Mouse (Mus musculus) stomach, embryonic 16.5 days (tissue): ENCODE results near the gene Ttc23. TPM values are rescaled to one million over a fixed set of nuclear protein-coding genes. Genes with fewer than 3 reads are reported as not detected.

ENCODE experiments used
- ATAC-seq: fragments of 200-750 bp; cut with Nextera tagmentation; 2 replicates; pipeline ENCODE4 v1.8.0; 2017; ENCODE audit warnings: moderate number of reproducible peaks, moderate TSS enrichment; ENCODE audit not compliant: insufficient read depth, low FRiP score
- H3K27ac ChIP-seq: fragments of 300-500 bp; sonication (generic); 2 replicates; pipeline ENCODE4 v1.5.1; 2014; ENCODE audit warnings: low read length
- H3K27me3 ChIP-seq: fragments of 300-500 bp; sonication (generic); 2 replicates; pipeline ENCODE4 v1.6.1; 2014; ENCODE audit warnings: low read length, control low read depth, mixed read lengths; ENCODE audit not compliant: control insufficient read depth, insufficient read depth
- H3K36me3 ChIP-seq: fragments of 300-500 bp; sonication (generic); 2 replicates; pipeline ENCODE4 v1.6.1; 2014; ENCODE audit warnings: low read length; ENCODE audit not compliant: control insufficient read depth, insufficient read depth
- H3K4me1 ChIP-seq: fragments of 300-500 bp; sonication (generic); 2 replicates; pipeline ENCODE4 v1.6.1; 2014; ENCODE audit warnings: low read length, control low read depth, mixed read lengths; ENCODE audit not compliant: control insufficient read depth, insufficient read depth
- H3K4me2 ChIP-seq: fragments of 300-500 bp; sonication (generic); 2 replicates; pipeline ENCODE4 v1.6.1; 2014; ENCODE audit warnings: low read depth, low read length, mixed read lengths
- H3K4me3 ChIP-seq: fragments of 300-500 bp; sonication (generic); replicated peaks from 2 replicates; pipeline ENCODE4 v1.5.1; 2014; ENCODE audit warnings: mild to moderate bottlenecking, low read length
- H3K9ac ChIP-seq: fragments of 300-500 bp; sonication (generic); 2 replicates; pipeline ENCODE4 v1.6.1; 2014; ENCODE audit warnings: low read length
- H3K9me3 ChIP-seq: fragments of 300-500 bp; sonication (generic); replicated peaks from 2 replicates; pipeline ENCODE4 v1.6.1; 2016; ENCODE audit warnings: low read length, control low read depth; ENCODE audit not compliant: control insufficient read depth
- WGBS: fragments of 180-500 bp; shearing (Covaris S2); extraction: QIAGEN DNeasy Blood & Tissue Kit; methylation state at CpG from one replicate; pipeline ENCODE4 v1.1.7; 2014; 5-methylcytosine and 5-hydroxymethylcytosine counted together
- polyA plus RNA-seq: library from polyadenylated mRNA; unstranded; fragments of >200 nt; fragmentation: Nextera tagmentation; extraction: Ambion mirVana; gene quantifications from 2 replicates; pipeline ENCODE4 v1.2.1, GENCODE M21; 2015

The Ttc23 gene
- polyA plus RNA-seq, 1 experiment from 2014 or later, result 29.8 TPM

DNA sequence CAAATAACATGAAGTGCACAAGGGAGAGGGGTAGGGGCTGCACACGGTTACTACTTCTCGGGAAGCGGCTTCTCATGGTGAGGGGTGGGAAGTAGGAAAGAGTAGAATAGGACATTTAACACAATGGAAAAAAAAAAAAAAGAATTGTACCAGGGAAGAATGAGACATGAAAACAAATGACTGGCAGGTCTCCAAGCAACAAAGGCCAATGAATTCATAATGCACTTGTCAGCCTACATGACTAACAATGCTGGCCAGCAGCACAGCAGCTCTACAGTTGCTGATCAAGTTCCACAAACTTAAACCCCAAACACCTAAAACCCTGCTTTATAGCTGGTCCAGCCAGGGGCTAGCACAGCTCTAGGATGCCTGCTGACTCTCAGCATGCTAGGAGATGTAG is 8.2 kb upstream of the Ttc23 start:
- Histone ChIP-seq H3K27me3 (no peaks in the 10 kb centered on the region), H3K9ac (no peak overlapping the region), H3K27ac (no peak overlapping the region), H3K4me1 (no peaks in the 10 kb centered on the region; the same call in 1 of the 2 replicates), H3K4me2 (no peak overlapping the region), H3K36me3 (no peaks in the 10 kb centered on the region), H3K4me3 (no peak overlapping the region), H3K9me3 (no peaks in the 10 kb centered on the region)
- no peak for ATAC-seq
- WGBS, result 76% methylated on average over 3 of the region's 3 CpGs

DNA sequence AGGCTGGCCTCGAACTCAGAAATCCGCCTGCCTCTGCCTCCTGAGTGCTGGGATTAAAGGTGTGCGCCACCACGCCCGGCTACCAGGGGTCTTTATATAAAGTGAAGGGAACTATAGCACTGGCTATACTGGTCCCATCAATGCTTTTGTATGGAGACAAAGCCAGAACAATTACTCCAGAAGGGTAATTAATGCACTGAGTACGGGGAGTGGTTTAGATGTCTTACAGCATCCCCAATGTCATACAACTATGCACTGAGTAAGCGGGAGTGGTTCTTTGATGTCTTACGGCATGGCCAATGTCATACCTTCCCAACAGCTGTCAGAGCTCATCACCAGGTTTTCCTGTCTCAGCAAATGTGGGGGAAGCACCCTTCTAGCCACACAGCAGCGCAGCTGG is 4.3 kb upstream of the Ttc23 start:
- Histone ChIP-seq H3K4me3 (no peak overlapping the region), H3K27ac (no peak overlapping the region), H3K4me1 (peaks cover 13% of the 10 kb centered on the region), H3K27me3 (no peaks in the 10 kb centered on the region), H3K4me2 (no peak overlapping the region), H3K9ac (no peak overlapping the region), H3K36me3 (no peaks in the 10 kb centered on the region), H3K9me3 (no peaks in the 10 kb centered on the region)
- 85% methylated on average over 9 of the region's 9 CpGs for WGBS
- no peak for ATAC-seq

DNA sequence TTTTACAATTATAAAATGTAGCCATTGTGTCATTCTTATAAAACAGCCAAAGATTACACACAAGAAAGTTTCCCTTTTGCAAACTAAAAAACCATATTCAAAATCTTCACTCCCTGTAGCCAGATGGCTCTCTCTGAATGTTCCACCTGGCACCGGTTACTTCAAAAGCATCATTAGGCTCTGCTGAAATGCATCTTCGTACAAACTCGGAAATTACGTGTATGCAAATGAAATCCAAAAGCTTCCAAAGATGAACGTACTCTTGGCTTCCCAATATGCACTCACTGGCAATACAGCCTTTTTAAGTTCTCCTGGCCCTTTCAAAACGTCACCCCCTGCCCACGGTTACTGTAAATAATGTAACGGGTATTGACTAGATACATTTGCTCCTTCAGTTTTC is 2.9 kb upstream of the Ttc23 start:
- Histone ChIP-seq H3K4me2 (peak overlapping the region; percentile 62), H3K4me1 (peaks cover 22% of the 10 kb centered on the region), H3K27me3 (no peaks in the 10 kb centered on the region), H3K4me3 (peak overlapping the region; percentile 89), H3K27ac (no peak overlapping the region), H3K36me3 (no peaks in the 10 kb centered on the region), H3K9me3 (no peaks in the 10 kb centered on the region), H3K9ac (peak overlapping the region; percentile 91)
- WGBS, result 33% methylated on average over 8 of the region's 8 CpGs
- ATAC-seq, result no peak

DNA sequence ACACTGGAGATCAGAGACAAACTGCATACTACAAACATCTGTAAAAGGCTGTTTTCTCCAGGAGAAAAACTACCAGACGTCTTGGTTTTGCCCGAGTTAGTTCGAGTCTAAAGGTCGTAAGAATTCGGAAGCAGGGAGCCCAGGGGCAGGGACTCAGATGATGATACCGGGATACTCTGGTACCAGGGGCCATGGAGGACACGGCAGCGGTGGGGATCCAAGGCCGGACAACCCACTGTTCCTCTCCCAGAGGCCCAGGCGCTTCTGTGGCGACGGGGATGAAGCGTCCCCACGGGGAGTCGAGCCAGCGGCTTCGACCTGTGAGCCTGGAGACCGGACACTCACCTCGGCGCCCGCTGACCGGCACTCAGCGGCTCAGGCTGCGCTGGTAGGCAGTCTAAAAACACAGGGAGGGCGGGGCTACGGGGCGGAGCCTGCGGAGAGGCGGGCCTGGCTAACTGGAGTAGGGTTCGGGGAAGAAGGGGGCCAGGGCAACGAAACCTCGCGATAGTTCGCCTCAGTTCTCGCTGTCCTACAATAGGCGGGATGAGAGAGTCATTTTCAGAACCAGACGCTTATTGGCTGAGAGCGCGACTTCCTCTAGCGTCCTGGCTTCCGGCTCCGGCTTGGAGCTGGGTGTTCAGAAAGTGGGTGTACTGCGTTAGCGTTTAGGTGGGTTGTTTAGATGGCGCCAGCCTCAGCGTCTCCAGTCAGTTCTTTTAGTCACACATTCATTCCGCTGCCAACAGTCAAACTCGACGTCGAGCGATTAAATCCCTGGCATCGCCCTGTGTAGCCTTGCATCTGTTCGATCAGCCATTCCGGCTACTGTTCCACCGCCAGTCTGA is 2.2 kb upstream of the Ttc23 start, which contains the start of gene Lrrc28:
Lrrc28 (minus strand) TSS at position 436 of the 848 bp plus-strand sequence.
- H3K9me3 ChIP-seq, result no peaks in the 10 kb centered on the region
- peak within 1 kb of the TSS; percentile 89 for H3K4me3 ChIP-seq
- ATAC-seq, result peak; percentile 99
- H3K4me1 ChIP-seq, result peaks cover 27% of the 10 kb centered on the region
- H3K27me3 ChIP-seq, result no peaks in the 10 kb centered on the region
- H3K4me2 ChIP-seq, result peak within 1 kb of the TSS; percentile 92
- WGBS, result under 1% methylated on average over 55 of the region's 55 CpGs
- peak within 1 kb of the TSS; percentile 95 for H3K9ac ChIP-seq
- peak within 1 kb of the TSS; percentile 91 for H3K27ac ChIP-seq
- H3K36me3 ChIP-seq, result no peaks in the 10 kb centered on the region

DNA sequence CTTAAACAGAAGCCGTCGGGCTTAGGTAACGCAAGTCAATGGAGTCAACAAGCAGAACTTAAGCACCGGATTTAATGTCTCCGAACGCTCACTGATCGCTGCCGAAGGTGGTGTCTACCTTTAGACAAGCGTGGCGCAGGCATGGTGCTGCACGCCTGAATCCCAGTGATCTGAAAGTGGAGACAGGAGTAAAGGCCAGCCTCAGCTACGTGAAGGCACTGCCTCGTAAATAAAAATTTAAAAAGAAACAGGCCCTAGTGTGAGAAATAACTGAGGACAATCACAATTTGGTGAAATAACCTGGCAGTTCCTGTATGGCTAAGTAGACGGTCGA is 1.6 kb upstream of the Ttc23 start:
- 0 out of 2 replicates have a peak, but pooled peaks have one; percentile 0 for ATAC-seq
- no peaks in the 10 kb centered on the region for H3K36me3 ChIP-seq
- under 1% methylated on average over 15 of the region's 15 CpGs for WGBS

DNA sequence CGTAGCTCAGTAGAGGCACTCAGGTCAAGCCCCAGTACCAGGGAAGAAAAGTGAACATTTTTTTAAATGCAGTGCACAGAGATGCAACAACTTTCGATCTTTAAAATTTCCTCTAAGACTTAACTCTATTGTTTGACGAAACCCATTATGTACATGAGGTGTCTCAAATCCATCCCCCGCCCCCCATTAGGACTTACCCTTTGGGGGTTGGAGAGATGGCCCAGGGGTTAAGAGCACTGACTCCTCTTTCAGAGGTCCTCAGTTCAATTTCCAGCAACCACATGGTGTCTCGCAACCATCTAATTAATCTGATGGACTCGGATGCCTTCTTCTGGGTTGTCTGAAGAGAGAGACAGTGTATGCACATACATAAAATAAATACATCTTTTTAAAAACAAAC is 1.1 kb upstream of the Ttc23 start:
- no peak for ATAC-seq
- peaks cover 28% of the 10 kb centered on the region for H3K4me1 ChIP-seq
- 7% methylated on average over 6 of the region's 6 CpGs for WGBS

More for the DNA sequence above, 1.6 kb upstream of the Ttc23 start:
- H3K9me3 ChIP-seq, result no peaks in the 10 kb centered on the region
- H3K4me3 ChIP-seq, result peak overlapping the region; percentile 89
- H3K4me1 ChIP-seq, result peaks cover 28% of the 10 kb centered on the region
- H3K4me2 ChIP-seq, result peak overlapping the region; percentile 92
- peak overlapping the region; percentile 95 for H3K9ac ChIP-seq
- no peaks in the 10 kb centered on the region for H3K27me3 ChIP-seq
- H3K27ac ChIP-seq, result peak overlapping the region; percentile 91

DNA sequence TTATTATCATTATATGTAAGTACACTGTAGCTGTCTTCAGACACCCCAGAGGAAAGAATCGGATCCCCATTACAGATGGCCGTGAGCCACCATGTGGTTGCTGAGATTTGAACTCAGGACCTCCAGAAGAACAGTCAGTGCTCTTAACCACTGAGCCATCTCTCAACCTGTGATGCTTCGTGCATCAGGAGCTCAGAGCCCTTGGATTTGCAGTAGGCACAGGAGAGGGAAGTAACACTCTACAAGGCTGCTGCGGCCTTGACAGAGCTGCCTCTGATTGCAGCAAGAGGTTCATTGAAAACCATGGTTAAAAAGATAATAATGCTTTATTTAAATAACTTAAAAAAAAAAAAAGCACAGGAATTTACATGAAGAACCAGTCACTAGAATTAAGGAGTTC is 1.2 kb downstream of the Ttc23 start:
- H3K36me3 ChIP-seq, result no peaks in the 10 kb centered on the region
- peak overlapping the region; percentile 54 for H3K9ac ChIP-seq
- 64% methylated on average over 4 of the region's 4 CpGs for WGBS
- no peaks in the 10 kb centered on the region for H3K9me3 ChIP-seq
- peak overlapping the region; percentile 56 for H3K4me3 ChIP-seq
- peak overlapping the region; percentile 58 for H3K4me2 ChIP-seq
- peaks cover 28% of the 10 kb centered on the region for H3K4me1 ChIP-seq
- no peaks in the 10 kb centered on the region for H3K27me3 ChIP-seq
- no peak overlapping the region for H3K27ac ChIP-seq
- no peak for ATAC-seq

More for the DNA sequence above, 1.1 kb upstream of the Ttc23 start:
- Histone ChIP-seq H3K27me3 (no peaks in the 10 kb centered on the region), H3K36me3 (no peaks in the 10 kb centered on the region), H3K9ac (peak overlapping the region; percentile 95), H3K4me3 (peak overlapping the region; percentile 89), H3K9me3 (no peaks in the 10 kb centered on the region), H3K4me2 (peak overlapping the region; percentile 92), H3K27ac (peak overlapping the region; percentile 91)

DNA sequence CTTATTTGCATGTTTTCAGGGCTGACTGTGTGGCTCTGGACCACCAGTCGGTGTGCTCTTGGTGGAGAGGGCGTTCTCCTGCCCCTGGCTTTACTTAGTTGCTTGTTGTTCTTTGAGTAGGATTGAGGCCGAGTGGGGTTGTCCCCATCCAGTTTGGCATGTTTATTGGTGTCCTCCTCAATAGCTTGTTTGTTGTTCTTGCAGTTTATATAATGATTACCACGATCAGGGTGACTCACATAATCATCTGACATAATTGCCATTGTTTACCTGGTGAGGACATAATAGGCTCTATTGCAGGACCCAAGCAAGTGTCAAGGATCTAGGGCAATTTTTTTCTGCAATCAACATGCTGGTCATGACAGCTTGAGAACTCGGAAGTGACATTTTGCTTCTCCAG is 5.0 kb downstream of the Ttc23 start:
- H3K4me2 ChIP-seq, result no peak overlapping the region
- H3K4me1 ChIP-seq, result peaks cover 25% of the 10 kb centered on the region
- no peak overlapping the region for H3K9ac ChIP-seq
- no peak for ATAC-seq
- no peak overlapping the region for H3K27ac ChIP-seq
- no peaks in the 10 kb centered on the region for H3K27me3 ChIP-seq
- H3K4me3 ChIP-seq, result no peak overlapping the region
- no peaks in the 10 kb centered on the region for H3K9me3 ChIP-seq
- H3K36me3 ChIP-seq, result no peaks in the 10 kb centered on the region
- WGBS, result 65% methylated on average over 5 of the region's 5 CpGs

DNA sequence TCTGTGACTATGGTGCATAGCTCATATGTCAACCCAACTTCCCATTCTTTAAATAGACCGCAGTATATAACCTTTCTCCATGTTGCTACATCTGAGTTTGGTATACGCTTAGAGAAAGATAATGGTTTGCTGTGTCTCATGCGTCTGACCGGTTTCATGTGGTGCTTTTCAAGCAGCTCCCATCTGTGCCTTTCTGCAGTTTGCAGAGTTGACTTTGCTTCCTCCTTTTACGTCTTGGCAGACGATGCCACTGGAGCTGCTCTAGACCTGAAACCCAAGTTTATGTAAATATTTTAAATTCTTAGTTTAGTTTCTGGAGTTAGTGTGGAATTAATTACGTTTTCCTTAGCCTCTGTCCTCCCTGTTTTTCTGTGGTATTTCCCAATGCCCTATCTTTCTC is 7.5 kb downstream of the Ttc23 start:
- no peak overlapping the region for H3K4me3 ChIP-seq
- H3K4me1 ChIP-seq, result peaks cover 15% of the 10 kb centered on the region
- 0 out of 2 replicates have a peak, but pooled peaks cover 2% of the 10 kb centered on the region for H3K9me3 ChIP-seq
- 51% methylated on average over 7 of the region's 7 CpGs for WGBS
- no peak overlapping the region for H3K9ac ChIP-seq
- no peaks in the 10 kb centered on the region for H3K27me3 ChIP-seq
- H3K36me3 ChIP-seq, result no peaks in the 10 kb centered on the region
- peak; percentile 33; the same call in 1 of the 2 replicates for ATAC-seq
- no peak overlapping the region for H3K4me2 ChIP-seq
- H3K27ac ChIP-seq, result 0 out of 2 replicates have a peak overlapping the region, but pooled peaks have one; percentile 46
